In the genomic region with DNA sequence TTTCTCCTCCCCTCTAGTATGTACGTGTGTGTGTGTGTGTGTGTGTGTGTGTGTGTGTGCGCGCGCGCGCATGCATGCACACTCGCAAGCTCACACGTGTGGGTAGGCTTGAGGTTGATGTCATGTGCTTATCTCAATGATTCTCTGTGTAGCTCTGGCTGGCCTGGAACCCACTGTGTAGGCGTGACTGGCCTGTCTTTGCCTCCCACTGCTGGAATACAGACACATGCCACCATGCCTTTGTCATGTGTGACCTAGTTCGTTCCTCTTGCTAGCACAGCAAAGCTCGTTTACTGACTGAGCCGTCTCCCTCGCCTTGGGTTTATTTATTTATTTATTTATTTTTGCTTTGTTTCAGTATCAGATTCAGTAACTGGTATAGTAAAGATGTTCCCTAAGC, we compare ENCODE assay signal across 16 mouse cellular contexts.
DNase-seq lines count a peak whose midpoint lies in the region; ATAC-seq lines count a peak whose summit lies in the region.
"Had no signal": no experiment of that assay in that cellular context is flagged by ENCODE, and none has a peak within 500 bp of the region (broad histone marks: within the 10 kb centered on the region; RNA-seq: fewer than 3 reads in every experiment).

No protein-coding gene starts in this region.

- H3K27ac ChIP-seq in forebrain, embryonic 10.5 days, result 0 out of 2 replicates have a peak overlapping the region, but pooled peaks have one; percentile 21
- peak overlapping the region; percentile 58; the same call in 1 of the 2 replicates for H3K27ac ChIP-seq in forebrain, embryonic 14.5 days (ENCODE audit: low read depth, low read length)
- peak overlapping the region; percentile 71 for H3K27ac ChIP-seq in hindbrain, embryonic 16.5 days (ENCODE audit: low read depth, low read length)
- H3K27ac ChIP-seq in midbrain, embryonic 14.5 days (replicated peaks; ENCODE audit: low read depth, low read length), result peak overlapping the region; percentile 65
- H3K27ac ChIP-seq: liver, embryonic 13.5 days had no signal

- H3K36me3 ChIP-seq in forebrain, embryonic 10.5 days (replicated peaks), result no peaks in the 10 kb centered on the region
- H3K36me3 ChIP-seq in forebrain, embryonic 14.5 days (ENCODE audit: control insufficient read depth, insufficient read depth, low read length), result no peaks in the 10 kb centered on the region
- H3K36me3 ChIP-seq in hindbrain, embryonic 16.5 days (ENCODE audit: control insufficient read depth, insufficient read depth, low read length), result no peaks in the 10 kb centered on the region
- no peaks in the 10 kb centered on the region for H3K36me3 ChIP-seq in midbrain, embryonic 14.5 days (ENCODE audit: control insufficient read depth, insufficient read depth, low read length)
- H3K36me3 ChIP-seq: G1E; liver, embryonic 13.5 days had no signal

- H3K9me3 ChIP-seq in forebrain, embryonic 10.5 days, result no peaks in the 10 kb centered on the region
- H3K9me3 ChIP-seq in forebrain, embryonic 14.5 days (replicated peaks; ENCODE audit: control insufficient read depth, low read length), result no peaks in the 10 kb centered on the region
- no peaks in the 10 kb centered on the region for H3K9me3 ChIP-seq in hindbrain, embryonic 16.5 days (ENCODE audit: control insufficient read depth, low read length)
- no peaks in the 10 kb centered on the region for H3K9me3 ChIP-seq in midbrain, embryonic 14.5 days (ENCODE audit: control insufficient read depth, low read length)
- H3K9me3 ChIP-seq: G1E; liver, embryonic 13.5 days had no signal

- peak; percentile 25; the same call in 1 of the 2 replicates for ATAC-seq in forebrain, embryonic 14.5 days
- ATAC-seq in hindbrain, embryonic 16.5 days, result peak; percentile 23; the same call in 1 of the 2 replicates
- ATAC-seq in midbrain, embryonic 14.5 days (ENCODE audit: low FRiP score, low TSS enrichment), result no peak
- ATAC-seq: lung, postnatal 0 days had no signal

- DNase-seq in forebrain, embryonic 10.5 days (ENCODE audit: extremely low spot score, low spot score), result no peak
- DNase-seq in forebrain, embryonic 14.5 days (ENCODE audit: low spot score), result no peak
- no peak for DNase-seq in midbrain, embryonic 14.5 days
- DNase-seq in heart, adult 8-10 months (ENCODE audit: low spot score), result no peak
- no peak for DNase-seq in urinary bladder, adult 2 months (ENCODE audit: low spot score)
- DNase-seq in layer of hippocampus, adult 9-10 months (ENCODE audit: low spot score), result no peak
- DNase-seq in T-cell, adult 2 months (ENCODE audit: low spot score), result no peak
- DNase-seq: adrenal gland, postnatal 25 days; heart, adult 18-20 months; heart, postnatal 10 days; kidney, adult 18-20 months; liver, embryonic 13.5 days; thymus, postnatal 14 days had no signal

- H3K4me1 ChIP-seq in forebrain, embryonic 10.5 days, result peaks cover 67% of the 10 kb centered on the region
- peaks cover 67% of the 10 kb centered on the region for H3K4me1 ChIP-seq in forebrain, embryonic 14.5 days (ENCODE audit: control insufficient read depth, insufficient read depth, low read length)
- peaks cover 55% of the 10 kb centered on the region for H3K4me1 ChIP-seq in hindbrain, embryonic 16.5 days (ENCODE audit: control insufficient read depth, insufficient read depth, low read depth, low read length)
- peaks cover 65% of the 10 kb centered on the region for H3K4me1 ChIP-seq in midbrain, embryonic 14.5 days (ENCODE audit: control insufficient read depth, insufficient read depth, low read length)

- 86% methylated on average over 13 of the region's 13 CpGs for WGBS in forebrain, embryonic 10.5 days
- 71% methylated on average over 13 of the region's 13 CpGs for WGBS in forebrain, embryonic 14.5 days
- 70% methylated on average over 13 of the region's 13 CpGs for WGBS in hindbrain, embryonic 16.5 days
- WGBS in midbrain, embryonic 14.5 days, result 76% methylated on average over 13 of the region's 13 CpGs

- H3K27me3 ChIP-seq in forebrain, embryonic 10.5 days (ENCODE audit: poor library complexity, severe bottlenecking), result no peaks in the 10 kb centered on the region
- no peaks in the 10 kb centered on the region for H3K27me3 ChIP-seq in forebrain, embryonic 14.5 days (replicated peaks; ENCODE audit: control insufficient read depth, insufficient read depth, low read length)
- H3K27me3 ChIP-seq in hindbrain, embryonic 16.5 days (replicated peaks; ENCODE audit: control insufficient read depth, insufficient read depth, low read length), result no peaks in the 10 kb centered on the region
- H3K27me3 ChIP-seq in midbrain, embryonic 14.5 days (ENCODE audit: control insufficient read depth, insufficient read depth, low read length), result no peaks in the 10 kb centered on the region
- H3K27me3 ChIP-seq: liver, embryonic 13.5 days had no signal

- H3K9ac ChIP-seq in forebrain, embryonic 14.5 days (ENCODE audit: low read length), result peak overlapping the region; percentile 29; the same call in 1 of the 2 replicates
- no peak overlapping the region for H3K9ac ChIP-seq in hindbrain, embryonic 16.5 days (ENCODE audit: low read depth, low read length)
- no peak overlapping the region for H3K9ac ChIP-seq in midbrain, embryonic 14.5 days (replicated peaks; ENCODE audit: low read length)
- H3K9ac ChIP-seq: liver, embryonic 13.5 days had no signal

- no peak overlapping the region for H3K4me2 ChIP-seq in forebrain, embryonic 14.5 days (ENCODE audit: low read length)
- H3K4me2 ChIP-seq in hindbrain, embryonic 16.5 days (ENCODE audit: low read length), result no peak overlapping the region
- no peak overlapping the region for H3K4me2 ChIP-seq in midbrain, embryonic 14.5 days (ENCODE audit: low read length)
- H3K4me2 ChIP-seq: liver, embryonic 13.5 days had no signal

- no peak overlapping the region for H3K4me3 ChIP-seq in forebrain, embryonic 10.5 days
- no peak overlapping the region for H3K4me3 ChIP-seq in forebrain, embryonic 14.5 days (ENCODE audit: low read depth, low read length)
- H3K4me3 ChIP-seq in hindbrain, embryonic 16.5 days (ENCODE audit: low read length), result no peak overlapping the region
- H3K4me3 ChIP-seq in midbrain, embryonic 14.5 days (replicated peaks; ENCODE audit: low read depth, low read length), result no peak overlapping the region
- H3K4me3 ChIP-seq: liver, embryonic 13.5 days had no signal

Comparison
In these comparisons a context has a peak if more than half of its experiments do, and no peak if none do; other contexts are left out.
1. H3K27ac ChIP-seq: peak in every context shown above with its lines; median percentile 71 in hindbrain, embryonic 16.5 days; 65 in midbrain, embryonic 14.5 days; 58 in forebrain, embryonic 14.5 days; 21 in forebrain, embryonic 10.5 days.